Mouse (Mus musculus): ENCODE measurements around the gene Msrb1. TPM values are rescaled to one million over a fixed set of nuclear protein-coding genes. Genes with fewer than 3 reads are reported as not detected.

Gene Msrb1
- polyA plus RNA-seq, 1 experiment from 2014 or later: 19.5 TPM

- Histone ChIP-seq H3K4me1 (peaks cover 17% of the 10 kb centered on the region), H3K36me3 (replicated peaks) (no peaks in the 10 kb centered on the region), H3K9ac (no peak overlapping the region), H3K27ac (no peak overlapping the region), H3K4me3 (replicated peaks) (no peak overlapping the region), H3K9me3 (no peaks in the 10 kb centered on the region), H3K4me2 (no peak overlapping the region), H3K27me3 (peaks cover 8% of the 10 kb centered on the region)
- 85% methylated on average over 1 of the region's 1 CpGs for WGBS
- ATAC-seq (ENCODE audit: low FRiP score): no peak
Observed at GRCm38 (mm10) chr17:24734513-24734912, 1.9 kb upstream of the Msrb1 start.

GRCm38 (mm10) chr17:24735446-24735845 lies 996 bp upstream of the Msrb1 start:
- peaks cover 5% of the 10 kb centered on the region; the same call in 1 of the 2 replicates for H3K27me3 ChIP-seq
- no peaks in the 10 kb centered on the region for H3K36me3 ChIP-seq (replicated peaks)
- H3K4me3 ChIP-seq (replicated peaks): no peak overlapping the region
- H3K27ac ChIP-seq: peak overlapping the region; percentile 60; the same call in 1 of the 2 replicates
- no peak for ATAC-seq (ENCODE audit: low FRiP score)
- H3K4me1 ChIP-seq: peaks cover 17% of the 10 kb centered on the region
- 89% methylated on average over 7 of the region's 7 CpGs for WGBS
- H3K4me2 ChIP-seq: no peak overlapping the region
- no peak overlapping the region for H3K9ac ChIP-seq
- H3K9me3 ChIP-seq: no peaks in the 10 kb centered on the region

- H3K9me3 ChIP-seq: no peaks in the 10 kb centered on the region
- H3K4me3 ChIP-seq (replicated peaks): peak overlapping the region; percentile 55
- peak overlapping the region; percentile 88 for H3K4me2 ChIP-seq
- peak overlapping the region; percentile 69 for H3K9ac ChIP-seq
- ATAC-seq (ENCODE audit: low FRiP score): no peak
- peaks cover 5% of the 10 kb centered on the region; the same call in 1 of the 2 replicates for H3K27me3 ChIP-seq
- 30% methylated on average over 8 of the region's 8 CpGs for WGBS
- H3K27ac ChIP-seq: no peak overlapping the region
- no peaks in the 10 kb centered on the region for H3K36me3 ChIP-seq (replicated peaks)
- H3K4me1 ChIP-seq: peaks cover 17% of the 10 kb centered on the region
Observed at GRCm38 (mm10) chr17:24737135-24737810, 831 bp downstream of the Msrb1 start.

DNA sequence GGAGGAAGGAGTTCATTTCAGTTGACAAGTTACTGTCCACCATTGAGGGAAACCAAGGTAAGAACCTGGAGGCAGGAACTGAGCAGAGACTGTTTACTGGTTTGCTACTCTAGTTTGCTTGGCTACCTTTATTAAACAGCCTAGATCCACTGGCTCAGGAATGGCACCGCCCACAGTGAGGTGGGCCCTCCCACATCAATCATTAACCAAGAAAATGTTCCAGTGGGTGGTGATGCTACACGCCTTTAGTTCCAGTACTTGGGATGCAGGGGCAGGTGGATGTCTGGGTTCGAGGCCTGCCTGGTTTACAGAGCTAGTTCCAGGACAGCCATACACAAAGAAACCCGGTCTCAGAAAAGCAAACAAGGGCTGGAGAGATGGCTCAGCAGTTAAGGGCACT lies 1.8 kb downstream of the Msrb1 start:
- H3K27me3 ChIP-seq: peaks cover 5% of the 10 kb centered on the region; the same call in 1 of the 2 replicates
- H3K9ac ChIP-seq: no peak overlapping the region

GRCm38 (mm10) chr17:24739926-24740325 lies 3.5 kb downstream of the Msrb1 start:
- H3K9ac ChIP-seq: no peak overlapping the region
- WGBS: 87% methylated on average over 8 of the region's 8 CpGs
- H3K27me3 ChIP-seq: peaks cover 5% of the 10 kb centered on the region; the same call in 1 of the 2 replicates
- ATAC-seq (ENCODE audit: low FRiP score): no peak
- H3K4me3 ChIP-seq (replicated peaks): no peak overlapping the region
- peaks cover 17% of the 10 kb centered on the region for H3K4me1 ChIP-seq
- H3K27ac ChIP-seq: no peak overlapping the region
- no peaks in the 10 kb centered on the region for H3K36me3 ChIP-seq (replicated peaks)
- H3K9me3 ChIP-seq: no peaks in the 10 kb centered on the region
- no peak overlapping the region for H3K4me2 ChIP-seq

More for the DNA sequence above, 1.8 kb downstream of the Msrb1 start:
- WGBS: 80% methylated on average over 4 of the region's 4 CpGs
- Histone ChIP-seq H3K36me3 (replicated peaks) (no peaks in the 10 kb centered on the region), H3K27ac (no peak overlapping the region), H3K4me3 (replicated peaks) (no peak overlapping the region), H3K4me2 (no peak overlapping the region), H3K4me1 (peaks cover 17% of the 10 kb centered on the region), H3K9me3 (no peaks in the 10 kb centered on the region)
- no peak for ATAC-seq (ENCODE audit: low FRiP score)

- Histone ChIP-seq H3K27me3 (peaks cover 14% of the 10 kb centered on the region; the same call in 1 of the 2 replicates), H3K4me2 (no peak overlapping the region), H3K27ac (no peak overlapping the region), H3K9ac (no peak overlapping the region), H3K4me1 (peaks cover 3% of the 10 kb centered on the region), H3K4me3 (replicated peaks) (no peak overlapping the region), H3K36me3 (replicated peaks) (no peaks in the 10 kb centered on the region), H3K9me3 (no peaks in the 10 kb centered on the region)
- ATAC-seq (ENCODE audit: low FRiP score): no peak
- WGBS: 85% methylated on average over 8 of the region's 8 CpGs
Observed at GRCm38 (mm10) chr17:24742307-24742706, 5.9 kb downstream of the Msrb1 start.

DNA sequence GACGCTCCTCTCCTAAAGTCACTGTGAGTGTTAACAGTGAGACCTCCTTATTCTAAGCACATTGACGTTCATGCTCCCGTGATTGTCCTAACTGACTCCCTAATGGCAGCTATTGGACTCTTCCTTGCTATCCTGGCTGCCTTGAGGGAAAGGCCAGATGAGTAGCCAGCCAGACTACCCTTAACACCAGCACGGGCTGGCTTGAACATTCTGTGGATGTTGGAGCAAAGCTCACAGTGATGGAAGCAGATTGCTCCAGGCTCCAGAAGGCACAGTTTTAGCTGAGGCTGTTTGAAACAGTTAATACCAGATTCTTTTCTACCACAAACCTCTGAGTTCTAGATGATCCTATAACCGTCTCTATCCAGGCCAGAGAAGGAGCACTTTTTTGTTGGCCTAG lies 7.5 kb downstream of the Msrb1 start:
- Histone ChIP-seq H3K4me2 (no peak overlapping the region), H3K4me1 (no peaks in the 10 kb centered on the region), H3K27me3 (peaks cover 20% of the 10 kb centered on the region; the same call in 1 of the 2 replicates), H3K9me3 (no peaks in the 10 kb centered on the region), H3K9ac (no peak overlapping the region), H3K4me3 (replicated peaks) (no peak overlapping the region), H3K27ac (no peak overlapping the region), H3K36me3 (replicated peaks) (no peaks in the 10 kb centered on the region)
- WGBS: 75% methylated on average over 5 of the region's 5 CpGs
- no peak for ATAC-seq (ENCODE audit: low FRiP score)

DNA sequence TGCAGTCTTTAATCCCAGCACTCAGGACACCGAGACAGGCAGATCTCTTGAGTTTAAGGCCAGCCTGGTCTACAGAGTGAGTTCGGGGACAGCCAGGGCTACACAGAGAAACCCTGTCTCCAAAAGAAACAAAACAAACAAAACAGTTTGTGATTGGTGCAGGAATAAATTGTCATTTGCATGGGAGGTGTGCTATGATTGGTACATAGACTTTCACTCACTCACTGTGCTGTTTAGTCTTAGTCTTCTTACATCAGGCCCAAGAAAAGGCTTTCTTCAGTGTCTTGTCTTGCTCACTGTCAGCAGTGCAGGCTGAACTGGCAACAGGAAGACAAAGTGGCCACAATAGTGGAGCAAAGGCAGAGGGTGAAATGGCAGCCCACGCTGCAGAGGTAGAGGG lies 7.9 kb downstream of the Msrb1 start:
- Histone ChIP-seq H3K4me1 (no peaks in the 10 kb centered on the region), H3K9ac (no peak overlapping the region), H3K9me3 (no peaks in the 10 kb centered on the region), H3K27me3 (peaks cover 24% of the 10 kb centered on the region), H3K4me2 (no peak overlapping the region), H3K27ac (no peak overlapping the region), H3K4me3 (replicated peaks) (no peak overlapping the region), H3K36me3 (replicated peaks) (no peaks in the 10 kb centered on the region)
- ATAC-seq (ENCODE audit: low FRiP score): no peak
- 78% methylated on average over 3 of the region's 3 CpGs for WGBS

- H3K4me2 ChIP-seq: no peak overlapping the region
- H3K9ac ChIP-seq: no peak overlapping the region
- peaks cover 37% of the 10 kb centered on the region for H3K27me3 ChIP-seq
- no peak overlapping the region for H3K27ac ChIP-seq
- H3K9me3 ChIP-seq: no peaks in the 10 kb centered on the region
- 18% methylated on average over 7 of the region's 7 CpGs for WGBS
- H3K36me3 ChIP-seq (replicated peaks): no peaks in the 10 kb centered on the region
- no peak overlapping the region for H3K4me3 ChIP-seq (replicated peaks)
- no peaks in the 10 kb centered on the region for H3K4me1 ChIP-seq
- peak; percentile 78 for ATAC-seq (ENCODE audit: low FRiP score)
Observed at GRCm38 (mm10) chr17:24745526-24746497, 9.4 kb downstream of the Msrb1 start.

- 46% methylated on average over 4 of the region's 4 CpGs for WGBS
- H3K9me3 ChIP-seq: no peaks in the 10 kb centered on the region
- H3K4me1 ChIP-seq: peaks cover under 1% of the 10 kb centered on the region; the same call in 1 of the 2 replicates
- no peaks in the 10 kb centered on the region for H3K36me3 ChIP-seq (replicated peaks)
- H3K27me3 ChIP-seq: peaks cover 48% of the 10 kb centered on the region
- no peak overlapping the region for H3K9ac ChIP-seq
- H3K4me2 ChIP-seq: no peak overlapping the region
- H3K4me3 ChIP-seq (replicated peaks): no peak overlapping the region
- ATAC-seq (ENCODE audit: low FRiP score): no peak
- no peak overlapping the region for H3K27ac ChIP-seq
Observed at GRCm38 (mm10) chr17:24746986-24747385, 10.5 kb downstream of the Msrb1 start.

GRCm38 (mm10) chr17:24751528-24751927 lies 15.1 kb downstream of the Msrb1 start:
- Histone ChIP-seq H3K4me1 (peaks cover 15% of the 10 kb centered on the region), H3K4me2 (no peak overlapping the region), H3K27me3 (peaks cover 85% of the 10 kb centered on the region), H3K9me3 (no peaks in the 10 kb centered on the region), H3K9ac (no peak overlapping the region), H3K36me3 (replicated peaks) (no peaks in the 10 kb centered on the region), H3K27ac (no peak overlapping the region), H3K4me3 (replicated peaks) (no peak overlapping the region)
- ATAC-seq (ENCODE audit: low FRiP score): no peak
- WGBS: 12% methylated on average over 4 of the region's 4 CpGs

Data from forebrain, embryonic 12.5 days (tissue).